Mouse (Mus musculus) neutrophil, adult 5-6 weeks (primary cell): ENCODE results near the gene Gm3633. TPM values are rescaled to one million over a fixed set of nuclear protein-coding genes. Genes with fewer than 3 reads are reported as not detected.
"Not testable (repeated sequence)": the region's sequence is repeated elsewhere in the genome, so short reads cannot be mapped to it uniquely, and the experiment has no call there.

ENCODE experiments used
- ATAC-seq: fragments of 151-379, 151-347 bp; 2 replicates; pipeline ENCODE4 v1.8.0; 2017; ENCODE audit warnings: mild to moderate bottlenecking, moderate TSS enrichment; ENCODE audit not compliant: insufficient number of reproducible peaks, poor library complexity, low FRiP score, severe bottlenecking; ENCODE audit errors: extremely low read depth
- total RNA-seq: library from RNA; stranded (forward); fragments of 200-1000 nt; gene quantifications from 2 replicates; pipeline ENCODE4 v1.2.3, GENCODE M21; 2017

The Gm3633 gene
- total RNA-seq: not detected in 2 replicates

- ATAC-seq: not testable (repeated sequence)
Measured at GRCm38 (mm10) chr14:42641817-42642216, at the start of gene Gm3633. TSS of gene Gm3633 (minus strand) at chr14:42641917.

DNA sequence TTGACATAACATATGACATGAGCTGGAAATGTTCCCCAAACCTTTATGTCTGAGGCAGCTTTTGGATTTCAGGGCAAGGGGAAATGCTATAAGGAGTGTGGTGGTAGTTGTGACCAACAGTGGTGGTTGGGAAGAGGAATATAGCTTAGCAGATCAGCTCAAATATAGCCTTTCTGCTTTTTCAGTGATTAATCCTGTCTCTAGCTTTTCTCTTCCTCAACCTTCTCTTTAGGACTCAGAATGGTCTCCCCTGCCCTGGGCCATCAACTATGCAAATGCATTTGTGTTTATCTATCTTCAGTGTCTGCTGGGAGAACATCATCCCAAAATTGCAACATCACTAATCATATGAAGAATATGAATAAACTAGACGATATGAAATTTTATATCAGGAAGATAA, 13.9 kb upstream of the Gm3633 start, which contains the start of gene Gm10378:
Gene Gm10378, plus strand, starts transcription at position 301 of the 400 bp plus-strand sequence.
- not testable (repeated sequence) for ATAC-seq

GRCm38 (mm10) chr14:42599782-42600181, 41.9 kb downstream of the Gm3633 start, which contains the start of gene Gm17124:
TSS of gene Gm17124 (minus strand) at chr14:42599882.
- ATAC-seq: not testable (repeated sequence)

Other genes with a start within 250 kb of the Gm3633 start
- gene Gm8005, start 202.2 kb downstream of the Gm3633 start, total RNA-seq: not detected in 2 replicates
- not detected in 2 replicates for gene Gm8011, start 178.0 kb downstream of the Gm3633 start, total RNA-seq
- gene Gm8020, start 139.6 kb downstream of the Gm3633 start, total RNA-seq: not detected in 2 replicates
- not detected in 2 replicates for gene Gm8024, start 117.6 kb downstream of the Gm3633 start, total RNA-seq
- gene Gm17124, start 42.0 kb downstream of the Gm3633 start, total RNA-seq: not detected in 2 replicates
- not detected in 2 replicates for gene Gm10378, start 14.0 kb upstream of the Gm3633 start, total RNA-seq
- gene Gm3015, start 126.9 kb upstream of the Gm3633 start, total RNA-seq: not detected in 2 replicates
- not detected in 2 replicates for gene Gm10377, start 156.1 kb upstream of the Gm3633 start, total RNA-seq
- not detected in 2 replicates for gene Gm21977, start 211.6 kb upstream of the Gm3633 start, total RNA-seq